Mouse (Mus musculus): Measurements from ENCODE around the gene Acp2.

Acp2 gene

DNA sequence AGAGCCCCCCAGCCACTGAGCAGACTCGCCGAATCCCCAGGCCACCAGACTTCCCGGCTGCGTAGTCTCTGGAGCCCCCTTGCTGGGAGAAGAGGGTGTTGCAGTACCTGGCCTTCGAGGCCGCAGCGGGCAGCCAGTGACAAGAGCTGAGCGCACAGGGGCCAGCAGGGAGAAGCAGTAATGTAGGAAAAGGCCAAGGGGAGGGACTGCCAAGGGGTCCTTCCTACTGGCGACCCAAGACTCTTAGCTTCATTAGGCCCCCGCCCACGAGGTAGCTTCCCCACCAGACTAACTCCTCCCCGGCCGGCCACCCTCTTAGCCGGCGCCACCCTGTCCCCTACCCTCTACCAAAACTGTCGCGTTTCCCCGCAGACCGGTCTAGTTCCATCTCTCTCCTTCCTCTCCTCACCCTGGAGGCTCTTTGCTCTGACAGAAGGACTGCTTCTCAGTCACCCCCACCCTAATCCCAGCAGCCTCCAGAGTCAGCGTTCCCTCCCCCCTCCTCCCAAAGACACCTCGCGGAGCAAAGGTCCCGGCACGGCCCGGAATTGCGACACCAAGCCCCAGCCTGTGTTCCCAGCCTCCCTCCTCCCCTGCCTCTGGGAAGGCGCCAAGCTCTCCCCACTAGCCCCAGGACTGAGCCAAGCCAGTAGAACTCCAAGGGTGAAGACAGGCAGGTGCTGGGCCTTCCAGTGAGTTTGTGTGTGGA, 7.9 kb upstream of the Acp2 start:
- peak; percentile 49 to 62 for DNase-seq

DNA sequence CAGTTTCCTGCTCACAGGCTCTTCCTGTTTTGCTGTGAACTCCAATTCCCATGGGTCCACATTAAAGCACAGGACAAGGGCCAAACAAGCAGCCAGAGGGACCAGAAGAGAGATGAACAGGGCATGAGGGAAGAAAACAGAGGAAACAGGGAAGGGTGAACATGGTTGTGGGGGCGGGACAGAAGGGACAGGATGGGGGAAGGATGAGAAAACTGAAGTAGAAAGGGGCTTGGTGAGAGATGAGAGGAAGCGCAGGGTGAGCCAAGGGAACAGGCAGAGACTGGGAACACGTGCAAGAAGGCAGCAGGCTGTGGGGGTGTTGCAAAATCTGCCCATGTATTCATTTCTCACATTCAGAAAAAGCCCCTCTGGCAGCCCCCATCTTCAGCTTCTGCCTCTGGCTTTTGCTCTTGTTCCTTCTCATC, 6.1 kb upstream of the Acp2 start:
- no peak for DNase-seq

DNA sequence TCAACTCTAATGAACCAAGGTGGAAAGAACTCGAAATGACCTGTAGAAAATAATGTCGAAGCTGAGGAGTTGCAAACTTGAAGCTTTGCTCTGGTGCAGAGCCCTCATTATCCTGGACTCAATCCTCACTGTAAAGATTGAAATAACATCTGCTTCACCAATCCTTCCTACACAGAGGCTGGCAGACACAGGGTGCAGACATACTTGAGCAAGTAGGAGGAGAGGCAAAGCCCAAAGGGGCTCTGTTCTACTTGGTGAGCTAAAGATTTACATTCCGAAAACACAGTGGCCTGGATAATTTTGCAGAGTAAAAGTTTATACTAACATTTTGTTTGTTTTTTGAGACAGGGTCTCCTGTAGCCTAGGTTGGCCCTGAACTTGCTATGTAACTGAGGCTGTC, 3.8 kb upstream of the Acp2 start:
- no peak for DNase-seq

DNA sequence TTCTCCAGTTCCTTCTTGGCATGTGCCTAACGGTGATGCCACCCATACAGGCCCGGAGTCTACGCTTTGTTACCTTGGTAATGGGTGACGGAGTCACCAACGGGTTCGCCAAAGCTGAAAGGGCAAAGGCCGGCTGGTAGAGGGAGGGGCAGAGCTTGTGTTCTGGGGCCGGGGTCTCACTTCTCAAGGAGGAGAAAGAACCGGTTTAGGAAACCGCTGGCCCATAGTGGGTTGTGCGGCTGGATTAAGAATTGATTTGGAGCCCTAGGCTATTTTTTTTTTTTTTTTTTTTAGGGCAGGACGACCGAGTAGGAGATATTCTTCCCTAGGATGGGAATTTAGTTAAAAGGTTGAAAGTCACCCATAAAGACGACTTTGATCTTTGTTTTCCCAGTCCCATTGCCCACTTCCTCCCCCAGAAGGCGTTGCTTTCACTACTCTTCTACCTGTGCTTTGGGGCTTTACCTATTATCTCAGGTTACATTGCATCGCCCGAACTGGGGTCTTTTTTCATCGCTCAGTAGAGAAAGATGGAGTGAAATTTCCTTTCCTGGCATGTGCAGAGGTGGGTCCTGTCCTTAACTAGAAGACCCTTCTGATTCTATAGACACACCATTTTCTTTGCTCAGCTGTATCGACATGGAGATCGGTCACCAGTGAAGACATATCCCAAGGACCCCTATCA, 429 bp downstream of the Acp2 start:
- no peak for DNase-seq

DNA sequence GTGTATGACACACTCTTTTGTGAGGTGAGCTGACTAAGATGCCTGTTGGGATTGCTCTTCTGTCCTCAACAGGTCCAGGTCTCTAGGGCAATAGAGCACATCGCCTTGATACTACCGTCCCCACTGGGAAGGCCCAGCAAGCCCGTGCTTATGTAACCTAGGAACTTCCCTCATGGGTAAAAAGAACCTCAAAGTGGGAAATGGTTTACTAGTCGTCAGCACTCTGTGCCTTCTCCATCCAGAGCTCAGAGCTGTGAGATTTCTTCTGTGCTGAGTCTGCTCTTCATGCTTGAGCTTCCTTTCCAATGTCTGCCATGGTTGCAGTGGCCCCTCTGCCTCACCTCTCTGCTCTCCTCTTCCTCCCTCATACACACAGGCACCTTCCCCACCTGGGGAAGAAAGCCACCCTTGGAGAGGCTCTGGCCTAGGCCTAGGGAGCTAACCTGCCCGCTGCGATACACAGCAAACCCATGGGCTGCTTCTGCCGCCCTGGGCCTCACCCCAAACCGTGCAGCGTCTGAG, 3.6 kb downstream of the Acp2 start:
- no peak for DNase-seq

DNA sequence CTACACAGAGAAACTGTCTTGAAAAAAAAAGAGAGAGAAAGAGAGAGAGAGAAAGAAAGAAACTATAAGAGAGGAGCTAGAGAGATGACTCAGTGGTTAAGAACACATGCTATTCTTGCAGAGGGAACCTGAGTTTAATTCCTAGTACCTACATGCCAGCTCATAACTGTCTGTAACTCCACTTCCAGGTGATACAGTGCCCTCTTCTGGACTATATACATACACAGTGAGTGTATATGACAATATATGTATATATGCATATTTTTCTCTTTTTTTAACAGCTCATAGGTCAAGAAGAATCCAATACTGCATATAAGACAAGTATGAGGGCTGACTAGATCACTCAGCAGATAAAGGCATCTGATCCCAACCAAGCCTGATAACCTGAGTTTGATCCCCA, 10.6 kb downstream of the Acp2 start:
- DNase-seq: no peak

DNA sequence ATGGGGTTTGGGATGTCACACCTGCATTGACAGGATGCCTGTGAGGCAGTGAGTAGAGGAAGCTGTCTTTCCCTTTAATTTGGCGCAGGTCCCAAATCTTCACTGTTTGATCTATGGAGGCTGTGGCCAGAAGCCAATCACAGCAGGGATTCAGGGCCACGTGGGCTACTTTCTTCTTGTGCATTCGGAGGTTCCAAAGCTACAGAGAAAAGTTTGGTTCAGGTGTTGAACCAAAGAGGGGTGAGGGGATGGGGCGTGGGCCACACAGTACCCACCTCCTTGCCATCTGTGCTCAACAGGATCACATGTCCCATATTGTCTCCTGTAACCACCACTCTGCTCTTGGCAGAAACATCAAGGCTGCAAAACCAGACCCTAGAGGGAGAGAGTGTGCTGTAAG, 14.3 kb downstream of the Acp2 start:
- peak; percentile 63 to 73 for DNase-seq

DNA sequence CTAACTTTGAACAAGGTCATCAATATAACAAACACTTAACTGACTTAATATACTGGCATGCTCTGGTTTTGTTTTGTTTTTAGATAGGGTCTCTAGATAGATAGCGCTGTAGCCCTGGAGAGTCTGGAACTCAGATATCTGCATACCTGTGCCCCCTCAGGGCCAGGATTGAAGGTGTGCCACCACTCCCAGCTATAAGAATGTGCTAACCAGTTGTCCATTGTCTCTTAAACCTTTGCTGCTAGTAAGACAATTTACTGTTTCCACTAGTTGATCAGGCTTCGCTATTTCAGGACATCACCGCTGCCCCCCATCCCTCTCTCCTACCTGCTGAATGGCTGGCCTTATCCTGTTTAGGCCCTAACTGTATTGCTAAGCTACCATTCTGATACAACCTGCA, 17.8 kb downstream of the Acp2 start:
- DNase-seq: no peak

DNA sequence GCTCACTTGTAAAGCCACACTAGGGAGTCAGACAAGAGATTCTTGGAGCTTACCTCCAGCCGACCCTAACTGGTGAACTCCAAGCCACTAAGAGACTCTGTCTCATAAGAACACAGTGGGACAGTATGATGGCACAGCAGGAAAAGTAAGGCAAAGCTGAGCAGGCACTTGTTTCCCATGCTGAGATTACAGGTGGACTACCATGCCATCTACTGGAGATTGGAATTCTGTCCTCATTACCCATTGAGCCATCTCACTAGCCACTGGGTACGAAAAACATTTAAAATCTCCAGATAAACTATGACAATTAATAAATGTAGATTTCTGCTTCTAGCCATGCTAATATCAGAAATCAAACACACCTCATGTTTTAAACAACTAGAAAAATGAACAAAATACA, 20.9 kb downstream of the Acp2 start:
- DNase-seq: peak; percentile 14 to 32

DNA sequence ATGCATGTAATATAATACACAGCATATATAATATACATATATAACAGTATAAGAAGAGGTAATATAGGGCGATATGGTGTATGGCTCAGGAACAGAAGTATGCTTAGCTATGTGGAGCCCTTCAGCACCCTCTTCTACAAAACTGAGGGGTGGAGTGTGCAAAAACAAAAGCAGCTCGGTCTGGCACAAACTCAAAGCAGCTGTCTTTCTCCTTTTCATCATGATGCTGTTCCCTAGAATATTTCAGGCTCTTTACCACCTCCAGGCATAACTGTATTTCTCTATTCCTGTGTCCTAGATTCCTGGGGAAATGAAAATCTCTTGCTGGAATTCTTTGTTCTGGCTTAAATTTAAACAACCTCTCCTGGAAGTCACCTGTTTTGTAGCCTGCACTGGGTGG, 27.1 kb downstream of the Acp2 start:
- DNase-seq: no peak

DNA sequence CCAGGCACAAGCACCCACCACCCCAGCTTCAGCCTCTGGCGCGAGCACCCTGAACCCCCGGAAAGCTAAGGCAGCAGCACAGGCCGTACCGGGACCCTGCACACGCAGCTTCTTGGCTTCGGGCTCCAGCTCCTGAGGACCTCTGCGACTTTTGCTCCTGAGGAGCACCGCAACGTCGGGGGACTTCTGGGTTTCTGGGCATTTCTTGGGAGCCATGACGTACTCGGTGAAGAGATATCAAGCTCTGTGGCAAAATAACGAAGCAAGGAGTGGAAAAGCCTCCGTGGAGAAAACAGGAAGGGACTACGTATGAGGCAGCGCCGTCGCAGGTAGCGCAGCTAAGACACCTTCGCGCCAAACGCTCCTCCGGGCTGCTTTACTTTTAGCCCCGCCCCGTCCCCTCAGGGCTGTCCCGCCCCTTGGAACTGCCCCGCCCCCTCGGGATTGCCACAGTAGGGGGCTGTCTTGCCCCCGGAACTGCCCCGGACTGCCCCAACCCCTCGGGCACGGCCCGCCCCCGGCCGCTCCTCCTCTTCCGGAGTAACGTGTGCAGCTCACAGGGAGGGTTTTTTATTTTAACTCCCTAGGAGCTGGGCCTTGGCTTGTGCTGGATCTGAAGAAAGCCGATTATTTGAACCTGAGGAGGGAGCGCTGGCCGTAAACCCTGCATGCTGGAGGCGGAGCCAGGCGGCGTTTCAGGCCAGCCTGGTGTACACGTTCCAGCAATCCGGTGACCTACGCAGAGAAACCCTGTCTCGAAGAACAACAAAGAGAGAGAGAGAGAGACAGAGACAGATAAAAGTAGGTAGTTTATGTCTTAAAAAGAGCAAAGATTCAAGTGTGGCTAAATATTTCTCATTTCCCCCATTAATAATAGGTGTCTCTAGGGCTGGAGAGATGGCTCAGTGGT, 34.2 kb downstream of the Acp2 start, which contains the start of gene Ddb2:
TSS of gene Ddb2 (minus strand) at position 382 of the 910 bp plus-strand sequence.
- peak; percentile 97 to 98 for DNase-seq

DNA sequence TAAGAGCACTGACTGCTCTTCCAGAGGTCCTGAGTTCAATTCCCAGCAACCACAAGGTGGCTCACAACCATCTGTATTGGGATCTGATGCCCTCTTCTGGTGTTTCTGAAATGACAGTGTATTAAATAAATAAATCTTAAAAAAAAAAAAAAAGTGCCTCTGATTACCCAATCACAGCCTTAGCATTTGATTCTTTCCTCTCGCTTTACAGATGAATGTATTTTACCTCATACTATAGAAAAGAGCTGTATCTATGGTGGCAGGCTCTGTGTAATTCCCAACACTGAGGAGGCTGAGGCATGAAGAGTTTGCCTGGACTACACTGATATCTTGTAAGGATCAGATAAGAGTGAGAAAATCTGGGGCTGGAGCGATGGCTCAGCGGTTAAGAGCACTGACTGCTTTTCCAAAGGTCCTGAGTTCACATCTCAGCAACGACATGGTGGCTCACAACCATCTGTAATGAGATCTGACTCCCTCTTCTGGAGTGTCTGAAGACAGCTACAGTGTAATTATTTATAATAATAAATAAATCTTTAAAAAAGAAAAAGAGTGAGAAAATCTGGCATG, 34.9 kb downstream of the Acp2 start:
- DNase-seq: peak; percentile 19 to 30

DNA sequence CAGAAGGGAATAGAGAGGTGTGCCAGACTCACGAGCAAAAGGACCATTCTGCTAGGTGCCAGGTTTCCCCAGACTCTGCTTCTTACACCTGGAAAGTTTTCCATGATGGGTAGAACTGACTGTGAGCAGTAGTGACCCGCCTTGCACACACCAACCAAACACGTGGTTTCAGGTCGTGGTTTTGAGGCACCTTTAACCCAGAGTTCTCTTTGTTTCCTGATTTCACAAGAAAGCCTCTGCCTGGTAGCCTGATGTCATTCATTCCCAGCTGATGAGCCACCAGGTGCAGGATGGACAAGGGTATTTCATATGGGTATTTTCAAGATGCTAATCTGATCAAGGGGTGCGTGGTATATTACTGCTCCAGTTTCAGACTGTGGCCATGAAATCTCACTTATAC, 39.9 kb downstream of the Acp2 start:
- no peak for DNase-seq

DNA sequence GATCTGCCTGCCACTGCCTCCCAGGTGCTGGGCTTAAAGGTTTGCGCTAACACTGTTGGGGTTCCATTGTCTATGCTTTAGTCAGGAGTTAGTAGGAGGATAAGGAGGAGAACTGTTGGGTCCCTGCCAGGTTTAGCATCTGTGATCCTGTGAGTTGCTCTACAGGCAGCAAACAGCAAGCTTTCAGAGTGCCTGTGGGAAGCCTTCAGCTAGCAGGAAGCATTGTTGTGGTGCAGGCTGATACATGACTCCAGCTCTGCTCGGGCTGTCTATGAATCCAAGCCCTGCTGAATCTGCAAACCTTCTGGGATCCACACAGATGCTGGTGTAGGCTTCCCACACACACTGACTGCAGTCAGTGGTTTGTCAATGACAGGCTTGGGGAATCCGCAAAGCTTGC, 40.7 kb downstream of the Acp2 start:
- DNase-seq: peak in 1 of 2 experiments; percentile 24

DNA sequence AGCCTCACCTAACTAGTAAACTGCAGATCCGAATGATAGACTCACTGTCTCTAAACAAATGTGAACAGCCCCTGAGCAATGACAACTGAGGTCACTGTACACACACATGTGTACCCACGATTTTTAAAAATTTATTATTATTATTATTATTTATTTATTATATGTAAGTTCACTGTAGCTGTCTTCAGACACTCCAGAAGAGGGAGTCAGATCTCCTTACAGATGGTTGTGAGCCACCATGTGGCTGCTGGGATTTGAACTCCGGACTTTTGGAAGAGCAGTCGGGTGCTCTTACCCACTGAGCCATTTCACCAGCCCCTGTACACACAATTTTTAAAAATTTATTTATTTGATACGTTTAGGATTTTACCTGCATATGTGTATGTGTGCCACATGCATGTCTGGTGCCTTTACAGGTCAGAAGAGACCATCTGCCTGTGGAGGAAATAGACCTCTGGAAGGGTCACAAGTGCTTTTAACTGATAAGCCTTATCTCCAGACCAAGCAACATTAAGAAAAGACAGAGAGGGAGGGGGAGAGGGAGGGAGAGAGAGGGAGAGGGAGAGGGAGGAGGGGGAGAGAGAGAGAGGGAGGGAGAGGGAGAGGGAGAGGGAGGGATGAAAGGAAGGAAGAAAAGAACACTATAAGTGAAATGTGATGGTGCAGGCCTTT, 42.0 kb downstream of the Acp2 start:
- no peak for DNase-seq

DNA sequence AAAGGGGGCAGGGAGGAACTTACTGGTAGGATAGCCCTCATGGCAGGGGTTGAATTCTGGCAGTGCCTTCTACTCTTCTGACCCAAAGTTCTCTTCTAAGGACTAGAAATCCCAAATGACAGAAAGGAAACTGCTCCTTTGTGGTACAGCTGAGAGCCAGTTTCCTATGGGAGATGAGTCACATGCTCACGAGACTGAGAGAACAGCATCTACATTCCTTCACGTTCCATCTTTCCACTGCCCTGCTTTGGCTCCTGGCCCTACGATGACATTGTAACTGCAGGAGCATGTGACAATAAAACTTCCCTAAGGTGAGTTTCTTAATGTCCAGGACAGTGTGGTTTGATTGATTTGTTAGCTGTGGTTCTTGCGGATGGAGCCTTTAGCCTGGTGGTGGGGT, 45.7 kb downstream of the Acp2 start:
- DNase-seq: no peak

DNA sequence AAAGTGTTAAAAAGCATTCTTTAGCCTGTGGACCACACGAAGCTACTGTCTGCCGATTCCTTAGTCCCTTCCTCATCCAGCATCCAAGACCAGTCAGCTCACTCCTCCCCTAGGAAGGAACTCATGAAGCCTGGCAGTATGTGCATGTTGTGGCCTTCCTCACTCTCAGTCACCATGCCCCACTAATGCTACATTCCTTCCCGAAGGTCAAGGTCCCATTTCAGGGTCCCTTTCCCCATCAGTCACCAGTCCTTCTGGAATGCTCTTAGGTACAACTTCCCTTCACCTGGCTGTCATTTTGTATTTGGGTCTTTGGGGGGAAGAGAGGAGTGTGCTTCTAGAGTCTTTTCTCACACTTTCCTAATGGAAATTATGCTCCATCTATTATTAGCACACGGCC, 49.3 kb downstream of the Acp2 start:
- no peak for DNase-seq

DNA sequence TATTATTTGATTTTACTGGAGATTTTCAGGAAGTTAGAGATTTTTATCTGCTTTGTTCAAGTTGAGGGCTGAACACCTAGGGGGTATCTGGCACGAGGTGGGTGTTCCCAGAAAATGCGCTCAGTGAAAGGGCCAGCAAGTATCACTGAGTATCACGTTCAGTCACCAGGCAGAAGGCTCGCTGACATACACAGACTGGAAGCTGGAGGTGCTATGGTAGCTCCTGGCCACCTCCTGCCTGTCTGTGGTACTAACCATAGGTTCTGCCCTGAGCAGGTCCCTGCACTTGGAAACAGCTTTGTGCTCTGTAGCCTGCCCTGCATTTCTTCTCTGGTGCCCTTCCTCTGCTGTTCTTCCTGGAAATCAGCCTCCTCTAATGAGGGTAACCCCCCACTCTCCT, 49.8 kb downstream of the Acp2 start:
- DNase-seq: no peak

DNA sequence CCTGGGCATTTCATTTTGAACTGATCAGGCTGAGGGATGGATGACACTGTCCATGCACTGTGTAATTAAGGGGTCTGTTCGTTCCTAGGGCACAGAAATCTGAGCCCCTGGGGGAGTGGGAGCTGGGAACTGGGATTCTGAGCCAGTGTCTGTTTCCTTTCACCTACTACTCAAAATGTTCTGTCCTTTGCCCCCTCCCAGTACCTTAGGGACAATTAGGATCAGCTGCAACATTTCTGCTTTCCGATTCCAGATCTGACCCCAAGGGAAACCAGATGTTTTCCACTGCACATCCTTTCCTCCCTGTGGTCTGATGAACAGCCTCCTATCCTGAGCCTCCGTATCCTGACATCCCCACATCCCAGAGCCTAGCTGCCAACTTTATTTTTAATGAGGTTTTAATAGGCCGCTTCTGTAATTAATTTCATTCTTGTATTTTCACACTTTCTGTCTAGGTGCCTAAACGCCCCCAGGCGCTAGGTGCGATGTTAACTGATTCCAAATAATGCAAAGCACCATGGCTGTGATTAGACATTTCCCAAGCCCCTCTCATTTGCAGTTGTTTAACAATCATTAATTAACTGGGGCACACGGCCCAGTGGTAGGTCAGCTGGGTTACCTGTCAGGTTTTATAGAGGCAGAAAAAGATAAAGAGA, 52.2 kb downstream of the Acp2 start:
- DNase-seq: no peak

DNA sequence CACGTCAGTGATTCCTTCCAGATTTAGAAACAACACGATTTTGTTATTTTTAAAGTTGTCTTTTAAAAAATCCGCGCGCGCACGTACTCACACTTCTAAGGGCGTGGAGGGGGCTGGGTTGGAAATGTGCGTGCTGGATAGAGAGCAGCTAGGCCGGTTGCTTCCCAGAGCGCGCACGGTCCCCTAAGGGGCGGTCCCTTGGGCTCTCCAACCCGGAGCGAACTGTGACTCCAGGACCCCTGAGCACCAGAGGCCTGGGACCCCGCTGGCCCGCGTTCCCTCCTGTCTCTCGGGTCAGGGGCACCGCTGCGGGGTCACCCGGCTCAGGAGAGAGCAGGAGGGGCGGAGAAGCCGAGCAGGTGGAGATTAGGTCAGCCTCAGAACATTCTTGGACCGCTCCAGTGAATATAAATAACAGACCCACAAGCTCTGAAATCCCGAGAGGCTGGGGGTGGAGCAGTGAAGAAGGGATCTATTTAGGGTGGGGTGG, 53.0 kb downstream of the Acp2 start, which contains the start of gene Pacsin3:
TSS of gene Pacsin3 (plus strand) at position 294 of the 490 bp plus-strand sequence.
- DNase-seq: peak; percentile 49 to 62

Data from cerebellum, postnatal 14 days (tissue).